Mouse (Mus musculus) midbrain, embryonic 14.5 days (tissue): ENCODE measurements around the gene Alpk3. TPM values are rescaled to one million over a fixed set of nuclear protein-coding genes. Genes with fewer than 3 reads are reported as not detected.

Experiments used
- ATAC-seq: fragments of 200-750 bp; cut with Nextera tagmentation; 2 replicates; pipeline ENCODE4 v1.8.0; 2017; ENCODE audit warnings: moderate number of reproducible peaks, moderate library complexity; ENCODE audit not compliant: low FRiP score, low TSS enrichment
- DNase-seq: peaks from one replicate; pipeline ENCODE4 v3.0.0-alpha.2; 2015
- H3K27ac ChIP-seq: fragments of 300-500 bp; sonication (generic); replicated peaks from 2 replicates; pipeline ENCODE4 v1.5.1; 2014; ENCODE audit warnings: mild to moderate bottlenecking, low read depth, low read length, moderate library complexity
- H3K27me3 ChIP-seq: fragments of 300-500 bp; sonication (generic); 2 replicates; pipeline ENCODE4 v1.6.1; 2014; ENCODE audit warnings: low read length, control low read depth, mixed read lengths; ENCODE audit not compliant: control insufficient read depth, insufficient read depth
- H3K36me3 ChIP-seq: fragments of 300-500 bp; sonication (generic); 2 replicates; pipeline ENCODE4 v1.6.1; 2014; ENCODE audit warnings: low read length, control low read depth; ENCODE audit not compliant: control insufficient read depth, insufficient read depth
- H3K4me1 ChIP-seq: fragments of 300-500 bp; sonication (generic); 2 replicates; pipeline ENCODE4 v1.6.1; 2014; ENCODE audit warnings: mild to moderate bottlenecking, antibody characterized with exemption, low read length, control low read depth; ENCODE audit not compliant: control insufficient read depth, insufficient read depth
- H3K4me2 ChIP-seq: fragments of 300-500 bp; sonication (generic); 2 replicates; pipeline ENCODE4 v1.6.1; 2014; ENCODE audit warnings: mild to moderate bottlenecking, low read length, moderate library complexity
- H3K4me3 ChIP-seq: fragments of 300-500 bp; sonication (generic); replicated peaks from 2 replicates; pipeline ENCODE4 v1.5.1; 2014; ENCODE audit warnings: low read depth, low read length
- H3K9ac ChIP-seq: fragments of 300-500 bp; sonication (generic); replicated peaks from 2 replicates; pipeline ENCODE4 v1.6.1; 2014; ENCODE audit warnings: mild to moderate bottlenecking, low read length, moderate library complexity
- H3K9me3 ChIP-seq: fragments of 300-500 bp; sonication (generic); 2 replicates; pipeline ENCODE4 v1.6.1; 2016; ENCODE audit warnings: low read length, control low read depth, mixed read lengths; ENCODE audit not compliant: control insufficient read depth
- WGBS: fragments of 180-500 bp; shearing (Covaris S2); extraction: QIAGEN DNeasy Blood & Tissue Kit; methylation state at CpG from one replicate; pipeline ENCODE4 v1.1.7; 2014; 5-methylcytosine and 5-hydroxymethylcytosine counted together
- polyA plus RNA-seq: library from polyadenylated mRNA; unstranded; fragments of >200 nt; fragmentation: Nextera tagmentation; extraction: Ambion mirVana; gene quantifications from 2 replicates; pipeline ENCODE4 v1.2.1, GENCODE M21; 2014

Alpk3 gene
- polyA plus RNA-seq, 1 experiment from 2014 or later: 0.12 TPM

- Histone ChIP-seq H3K9me3 (no peaks in the 10 kb centered on the region), H3K4me2 (no peak overlapping the region), H3K27me3 (no peaks in the 10 kb centered on the region), H3K9ac (no peak overlapping the region), H3K4me3 (no peak overlapping the region), H3K27ac (no peak overlapping the region), H3K36me3 (no peaks in the 10 kb centered on the region), H3K4me1 (no peaks in the 10 kb centered on the region)
- ATAC-seq (no peak), DNase-seq (no peak)
- 77% methylated on average over 6 of the region's 6 CpGs for WGBS
Measured at GRCm38 (mm10) chr7:81077009-81077408, 19.6 kb downstream of the Alpk3 start.

DNA sequence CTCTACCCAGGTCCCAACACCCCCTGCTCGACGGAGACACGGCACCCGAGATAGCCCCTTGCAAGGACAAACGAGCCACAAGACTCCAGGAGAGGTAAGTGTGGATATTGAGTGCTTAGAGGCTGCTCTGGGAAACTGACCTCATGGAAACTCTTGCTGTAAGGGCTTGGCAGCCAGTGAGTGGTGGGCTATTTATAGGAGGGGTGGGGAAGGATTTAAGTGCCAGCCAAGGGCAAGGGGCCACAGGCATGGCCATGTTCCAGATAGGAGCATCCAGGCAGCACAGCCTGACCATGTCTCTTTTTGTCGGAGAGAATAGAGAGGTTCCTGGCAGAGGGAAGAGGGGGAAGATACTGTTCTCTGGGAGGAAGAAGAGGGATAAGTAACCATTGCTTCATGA lies 21.3 kb downstream of the Alpk3 start:
- no peak for ATAC-seq
- 93% methylated on average over 6 of the region's 6 CpGs for WGBS

DNA sequence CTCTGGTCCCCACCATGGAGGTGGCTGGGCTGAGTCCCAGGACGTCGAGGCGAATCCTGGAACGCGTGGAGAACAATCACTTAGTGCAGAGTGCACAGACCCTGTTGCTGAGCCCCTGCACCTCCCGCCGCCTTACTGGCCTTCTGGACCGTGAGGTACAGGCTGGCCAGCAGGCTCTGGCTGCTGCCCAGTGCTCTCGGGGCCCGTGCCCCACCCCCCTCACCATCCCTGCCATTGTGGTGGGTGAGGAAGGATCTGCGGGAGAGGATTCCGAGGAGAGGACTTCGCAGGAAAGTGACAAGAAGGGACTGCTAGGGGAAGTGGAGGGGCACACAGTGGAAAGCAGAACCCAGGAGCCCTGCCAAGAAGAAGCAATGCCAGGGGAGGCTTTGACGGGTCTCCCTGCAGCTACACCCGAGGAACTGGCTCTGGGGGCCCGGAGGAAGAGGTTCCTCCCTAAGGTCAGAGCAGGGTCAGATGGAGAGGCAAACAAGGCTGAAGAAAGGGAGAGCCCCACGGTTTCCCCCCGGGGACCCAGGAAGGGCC lies 36.1 kb downstream of the Alpk3 start:
- no peaks in the 10 kb centered on the region for H3K27me3 ChIP-seq
- no peak for DNase-seq
- 45% methylated on average over 18 of the region's 18 CpGs for WGBS

More for the DNA sequence above, 21.3 kb downstream of the Alpk3 start:
- H3K9ac ChIP-seq: no peak overlapping the region
- no peak overlapping the region for H3K27ac ChIP-seq
- H3K4me1 ChIP-seq: no peaks in the 10 kb centered on the region
- H3K4me3 ChIP-seq: no peak overlapping the region
- H3K36me3 ChIP-seq: no peaks in the 10 kb centered on the region
- no peak overlapping the region for H3K4me2 ChIP-seq
- no peaks in the 10 kb centered on the region for H3K27me3 ChIP-seq
- no peak for DNase-seq
- H3K9me3 ChIP-seq: no peaks in the 10 kb centered on the region

GRCm38 (mm10) chr7:81094104-81094757 lies 36.8 kb downstream of the Alpk3 start:
- Histone ChIP-seq H3K9me3 (no peaks in the 10 kb centered on the region), H3K4me3 (no peak overlapping the region), H3K27ac (no peak overlapping the region), H3K27me3 (no peaks in the 10 kb centered on the region), H3K4me2 (no peak overlapping the region), H3K36me3 (no peaks in the 10 kb centered on the region), H3K4me1 (no peaks in the 10 kb centered on the region), H3K9ac (no peak overlapping the region)
- ATAC-seq (no peak), DNase-seq (no peak)
- WGBS: 70% methylated on average over 6 of the region's 6 CpGs

More for the DNA sequence above, 36.1 kb downstream of the Alpk3 start:
- H3K27ac ChIP-seq: no peak overlapping the region
- no peaks in the 10 kb centered on the region for H3K9me3 ChIP-seq
- H3K9ac ChIP-seq: no peak overlapping the region
- no peak for ATAC-seq
- H3K4me3 ChIP-seq: no peak overlapping the region
- H3K4me1 ChIP-seq: no peaks in the 10 kb centered on the region
- H3K4me2 ChIP-seq: no peak overlapping the region
- no peaks in the 10 kb centered on the region for H3K36me3 ChIP-seq

- 90% methylated on average over 5 of the region's 5 CpGs for WGBS
Measured at GRCm38 (mm10) chr7:81100341-81100740, 42.9 kb downstream of the Alpk3 start.

DNA sequence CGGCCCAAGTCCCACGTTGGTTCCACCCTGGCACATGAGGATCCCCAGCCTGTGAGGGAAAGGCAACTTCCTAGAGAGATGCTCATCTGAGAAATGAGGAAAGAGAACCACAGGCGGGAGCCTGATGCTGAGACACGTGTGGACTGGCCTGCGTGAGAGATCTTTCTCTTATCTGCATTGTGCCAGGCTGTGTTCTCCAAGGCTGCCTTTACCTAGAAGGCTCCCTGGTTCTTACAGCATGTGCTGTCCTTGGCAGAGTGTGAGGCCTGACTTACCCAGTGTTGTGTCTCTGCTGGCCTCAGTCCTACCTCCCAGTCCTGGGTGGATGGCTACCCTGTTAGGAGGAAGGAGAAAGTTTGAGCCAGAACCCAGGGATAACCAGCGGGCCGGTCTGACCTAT lies 45.5 kb downstream of the Alpk3 start:
- no peak overlapping the region for H3K4me2 ChIP-seq
- H3K9me3 ChIP-seq: no peaks in the 10 kb centered on the region
- DNase-seq (no peak), ATAC-seq (no peak)
- H3K27me3 ChIP-seq: no peaks in the 10 kb centered on the region
- no peaks in the 10 kb centered on the region for H3K4me1 ChIP-seq
- H3K4me3 ChIP-seq: no peak overlapping the region
- no peak overlapping the region for H3K27ac ChIP-seq
- H3K36me3 ChIP-seq: no peaks in the 10 kb centered on the region
- 92% methylated on average over 7 of the region's 7 CpGs for WGBS
- H3K9ac ChIP-seq: no peak overlapping the region

More at GRCm38 (mm10) chr7:81100341-81100740, 42.9 kb downstream of the Alpk3 start:
- Histone ChIP-seq H3K4me1 (no peaks in the 10 kb centered on the region), H3K27ac (no peak overlapping the region), H3K9me3 (no peaks in the 10 kb centered on the region), H3K36me3 (no peaks in the 10 kb centered on the region), H3K4me3 (no peak overlapping the region), H3K4me2 (no peak overlapping the region), H3K9ac (no peak overlapping the region), H3K27me3 (no peaks in the 10 kb centered on the region)
- no peak for DNase-seq
- ATAC-seq: no peak

- H3K36me3 ChIP-seq: no peaks in the 10 kb centered on the region
- H3K4me2 ChIP-seq: no peak overlapping the region
- no peaks in the 10 kb centered on the region for H3K9me3 ChIP-seq
- peak; percentile 20 for DNase-seq
- no peak for ATAC-seq
- H3K27ac ChIP-seq: no peak overlapping the region
- no peak overlapping the region for H3K9ac ChIP-seq
- no peaks in the 10 kb centered on the region for H3K27me3 ChIP-seq
- 53% methylated on average over 4 of the region's 4 CpGs for WGBS
- H3K4me3 ChIP-seq: no peak overlapping the region
- H3K4me1 ChIP-seq: peaks cover 3% of the 10 kb centered on the region; the same call in 1 of the 2 replicates
Measured at GRCm38 (mm10) chr7:81105525-81105924, 48.1 kb downstream of the Alpk3 start.

DNA sequence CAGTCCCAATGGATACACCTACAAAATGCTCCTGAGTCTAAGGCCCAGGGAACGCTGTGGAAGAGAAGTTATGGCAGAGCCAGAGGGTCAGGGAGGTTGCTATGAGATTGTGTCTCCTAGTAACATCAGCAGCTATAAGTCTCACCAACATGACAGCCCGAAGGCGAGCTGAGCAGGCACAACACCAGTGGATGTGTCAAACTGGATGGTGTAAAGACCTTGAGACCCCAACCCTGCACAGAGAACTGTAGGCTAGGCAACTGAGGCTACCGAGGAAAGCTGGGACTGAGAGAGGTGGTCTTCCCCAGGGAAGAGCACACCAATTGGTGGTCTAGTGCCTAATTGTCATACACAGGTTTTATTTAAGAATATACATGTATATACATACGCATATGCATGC lies 50.8 kb downstream of the Alpk3 start:
- Histone ChIP-seq H3K27me3 (no peaks in the 10 kb centered on the region), H3K4me1 (peaks cover 3% of the 10 kb centered on the region; the same call in 1 of the 2 replicates), H3K9me3 (no peaks in the 10 kb centered on the region), H3K27ac (no peak overlapping the region), H3K4me2 (no peak overlapping the region), H3K9ac (no peak overlapping the region), H3K4me3 (no peak overlapping the region), H3K36me3 (no peaks in the 10 kb centered on the region)
- no peak for ATAC-seq
- WGBS: 91% methylated on average over 5 of the region's 5 CpGs
- DNase-seq: no peak
